23 mouse cellular contexts compared by ENCODE assay signal in the genomic region with DNA sequence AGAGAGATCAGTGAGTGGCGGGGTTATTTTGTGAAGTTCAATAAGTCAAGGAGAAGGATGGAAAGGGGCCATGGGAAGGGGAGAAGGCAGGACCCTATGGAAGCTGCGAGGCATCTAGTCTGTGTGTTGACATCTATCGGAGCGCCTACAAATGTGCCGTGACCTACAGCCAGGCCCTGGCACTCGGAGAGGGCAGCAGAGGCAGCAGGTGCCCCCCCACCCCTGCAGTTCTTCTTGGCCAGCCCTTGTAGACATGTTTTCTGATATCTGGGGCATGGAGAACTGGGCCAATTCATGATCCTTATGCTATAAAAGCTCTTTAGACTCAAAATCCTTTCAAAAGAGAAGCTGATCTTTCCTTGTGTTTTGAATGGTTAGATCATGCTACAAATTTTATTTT. TPM values are rescaled to one million over a fixed set of nuclear protein-coding genes. Genes with fewer than 3 reads are reported as not detected.
DNase-seq lines count a peak whose midpoint lies in the region; ATAC-seq lines count a peak whose summit lies in the region.
"Had no signal": no experiment of that assay in that cellular context is flagged by ENCODE, and none has a peak within 500 bp of the region (broad histone marks: within the 10 kb centered on the region; RNA-seq: fewer than 3 reads in every experiment).

No protein-coding gene starts in this region.

- no peak for ATAC-seq in kidney, embryonic 15.5 days (replicated peaks; ENCODE audit: low FRiP score)
- ATAC-seq: CD4-positive, CD25-positive, alpha-beta regulatory T cell, adult 4 months; forebrain, postnatal 0 days; lung, postnatal 0 days had no signal

- WGBS in kidney, embryonic 15.5 days, result 84% methylated on average over 6 of the region's 6 CpGs

- H3K4me1 ChIP-seq in kidney, embryonic 15.5 days, result peaks cover 30% of the 10 kb centered on the region
- H3K4me1 ChIP-seq: hindbrain, embryonic 13.5 days had no signal

- no peaks in the 10 kb centered on the region for H3K9me3 ChIP-seq in kidney, embryonic 15.5 days (replicated peaks)
- H3K9me3 ChIP-seq: embryonic facial prominence, embryonic 10.5 days; heart, embryonic 15.5 days; hindbrain, embryonic 13.5 days; limb, embryonic 12.5 days; liver, embryonic 15.5 days; midbrain, embryonic 12.5 days had no signal

- 0 out of 2 replicates have a peak overlapping the region, but pooled peaks have one; percentile 24 for H3K27ac ChIP-seq in kidney, embryonic 15.5 days
- H3K27ac ChIP-seq: embryonic facial prominence, embryonic 10.5 days; heart, embryonic 15.5 days; hindbrain, embryonic 13.5 days; layer of hippocampus, adult 2 months; limb, embryonic 12.5 days; midbrain, embryonic 12.5 days had no signal

- DNase-seq in kidney, postnatal 36 days, result no peak
- peak; percentile 53 for DNase-seq in adipocyte (ENCODE audit: low spot score)
- peak; percentile 74 to 81 for DNase-seq in cerebellum, adult 18-20 months
- peak; percentile 85 to 87 for DNase-seq in cerebellum, postnatal 14 days
- DNase-seq in frontal cortex, postnatal 25 days (ENCODE audit: low spot score in 2 of 2), result no peak
- DNase-seq in lung, postnatal 10 days, result no peak
- DNase-seq: adrenal gland, postnatal 25 days; forebrain, postnatal 0 days; gastrocnemius, postnatal 36 days; heart, postnatal 36 days; kidney, adult 18-20 months; kidney, postnatal 14 days; thymus, adult 2 months had no signal

- H3K9ac ChIP-seq in kidney, embryonic 15.5 days, result no peak overlapping the region
- H3K9ac ChIP-seq: forebrain, postnatal 0 days; heart, embryonic 15.5 days; hindbrain, embryonic 13.5 days; limb, embryonic 12.5 days; liver, embryonic 15.5 days; midbrain, embryonic 12.5 days had no signal

- H3K36me3 ChIP-seq in kidney, embryonic 15.5 days, result no peaks in the 10 kb centered on the region
- H3K36me3 ChIP-seq: embryonic facial prominence, embryonic 10.5 days; heart, embryonic 15.5 days; hindbrain, embryonic 13.5 days; limb, embryonic 12.5 days; liver, embryonic 15.5 days; midbrain, embryonic 12.5 days had no signal

- no peak overlapping the region for H3K4me3 ChIP-seq in kidney, embryonic 15.5 days (replicated peaks)
- H3K4me3 ChIP-seq: embryonic facial prominence, embryonic 10.5 days; heart, embryonic 15.5 days; hindbrain, embryonic 13.5 days; layer of hippocampus, adult 2 months; limb, embryonic 12.5 days; liver, embryonic 15.5 days; midbrain, embryonic 12.5 days had no signal

- H3K27me3 ChIP-seq in kidney, embryonic 15.5 days, result no peaks in the 10 kb centered on the region
- H3K27me3 ChIP-seq: heart, embryonic 15.5 days; hindbrain, embryonic 13.5 days; limb, embryonic 12.5 days; liver, embryonic 15.5 days; midbrain, embryonic 12.5 days had no signal

- H3K4me2 ChIP-seq in kidney, embryonic 15.5 days, result no peak overlapping the region
- H3K4me2 ChIP-seq: heart, embryonic 15.5 days; hindbrain, embryonic 13.5 days; limb, embryonic 12.5 days; liver, embryonic 15.5 days; midbrain, embryonic 12.5 days had no signal

RNA-seq across cellular contexts. Expression of gene Gclm, which starts 37.6 kb away (rescaled TPM):
- polyA plus RNA-seq in kidney, embryonic 15.5 days (2015; fragmentation: Nextera tagmentation; extraction: Ambion mirVana), result 91.8 and 102 TPM in 2 replicates

Comparison
In these comparisons a context has a peak if more than half of its experiments do, and no peak if none do; other contexts are left out.
1. DNase-seq: peak in adipocyte (single experiment), cerebellum, adult 18-20 months (2 of 2) and cerebellum, postnatal 14 days (2 of 2); none in kidney, postnatal 36 days (0 of 2), frontal cortex, postnatal 25 days (0 of 2) and lung, postnatal 10 days (single experiment).